Mouse (Mus musculus) G1E (cell line): ENCODE results near the gene AC134908.4.

ENCODE experiments used
- CTCF ChIP-seq: IDR thresholded peaks from 2 replicates; pipeline ENCODE4 v1.5.1; 2012; ENCODE audit warnings: low read depth, low read length, inconsistent platforms, mixed read lengths
- GATA1 ChIP-seq: IDR thresholded peaks from 2 replicates; pipeline ENCODE4 v1.6.1; 2012; ENCODE audit warnings: borderline replicate concordance, low read length, inconsistent platforms, mixed read lengths
- GATA2 ChIP-seq: IDR thresholded peaks from 2 replicates; pipeline ENCODE4 v1.6.1; 2012; ENCODE audit warnings: low read depth, low read length, inconsistent platforms, borderline replicate concordance
- POLR2AphosphoS5 ChIP-seq: IDR thresholded peaks from 2 replicates; pipeline ENCODE4 v1.6.1; 2012; ENCODE audit warnings: low read depth, low read length, inconsistent platforms; ENCODE audit not compliant: insufficient replicate concordance
- TAL1 ChIP-seq: conservative IDR thresholded peaks from 2 replicates; pipeline ENCODE4 v1.6.1; 2012; ENCODE audit warnings: low read depth, low read length, inconsistent platforms, mixed read lengths

DNA sequence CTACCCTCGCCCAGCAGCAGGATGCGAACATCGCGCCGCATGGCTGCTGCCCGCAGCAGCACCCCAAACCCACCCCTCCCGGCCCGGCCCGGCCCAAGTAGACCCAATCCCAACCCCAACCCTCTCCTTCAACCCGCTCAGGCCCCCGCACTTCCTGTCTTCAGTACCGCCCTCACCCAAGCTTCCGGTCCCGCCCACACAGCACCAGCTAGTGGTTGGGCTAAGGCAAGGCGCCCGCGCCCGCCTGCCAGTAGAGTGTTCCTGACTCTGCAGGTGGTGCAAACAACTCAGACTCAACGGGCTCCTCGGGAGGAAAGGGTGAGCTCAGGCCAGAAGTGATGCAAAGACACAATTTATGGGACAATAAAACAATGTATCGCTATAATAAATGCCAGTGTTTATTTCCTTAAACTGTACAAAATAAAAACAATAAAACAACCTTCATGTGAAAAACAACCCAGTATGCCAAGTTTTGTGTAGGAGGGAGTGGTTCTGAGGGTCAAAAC, 49.0 kb upstream of the AC134908.4 start, which contains the start of gene Rhot2:
- no peak for TF ChIP-seq GATA1
- TF ChIP-seq CTCF, result no peak
- TF ChIP-seq TAL1, result no peak
- TF ChIP-seq POLR2AphosphoS5, result peak; percentile 10; the same call in 1 of the 2 replicates
- no peak for TF ChIP-seq GATA2
